Mouse (Mus musculus) spleen, postnatal 4 days (tissue): ENCODE data around the gene Gpbp1l1.

Experiments
- DNase-seq, 2 experiments: peaks; one replicate each; pipeline ENCODE4 v3.0.0; 2022; ENCODE audit warnings: low spot score in 2 of 2

The Gpbp1l1 gene

DNA sequence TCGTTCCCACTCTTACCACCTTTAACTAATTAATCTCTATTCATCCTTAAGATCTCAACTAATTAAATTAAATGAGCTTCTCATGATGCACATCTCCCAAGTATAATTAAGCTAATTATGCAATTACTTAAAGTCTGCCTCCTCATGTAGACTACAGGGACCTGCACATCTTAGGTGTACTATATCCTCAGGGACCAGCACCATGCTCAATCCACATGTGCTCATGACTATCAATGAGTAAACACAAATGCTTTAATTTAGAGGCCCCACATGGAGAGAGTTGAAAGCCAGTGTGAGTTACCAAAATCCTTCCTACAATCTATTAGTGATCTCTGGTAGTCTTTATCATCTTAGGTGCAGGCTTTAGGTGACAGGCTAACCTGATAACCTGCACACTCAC lies 77.7 kb downstream of the Gpbp1l1 start:
- DNase-seq: no peak

DNA sequence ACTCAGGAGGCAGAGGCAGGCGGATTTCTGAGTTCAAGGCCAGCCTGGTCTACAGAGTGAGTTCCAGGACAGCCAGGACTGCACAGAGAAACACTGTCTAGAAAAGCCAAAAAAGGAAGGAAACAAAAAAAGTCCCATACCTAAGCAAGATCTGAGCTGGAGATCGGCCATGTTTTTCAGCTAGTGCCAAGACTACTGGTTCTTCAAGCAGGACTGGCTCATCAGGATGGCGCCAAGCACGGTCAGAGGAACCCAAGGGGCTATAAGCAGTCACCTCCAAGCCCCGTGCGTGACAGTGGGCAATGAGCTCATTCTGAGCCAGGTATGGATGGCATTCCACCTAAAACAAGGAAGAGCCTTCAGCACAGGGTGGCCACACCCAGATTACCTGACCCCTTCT lies 81.4 kb downstream of the Gpbp1l1 start:
- DNase-seq: no peak

DNA sequence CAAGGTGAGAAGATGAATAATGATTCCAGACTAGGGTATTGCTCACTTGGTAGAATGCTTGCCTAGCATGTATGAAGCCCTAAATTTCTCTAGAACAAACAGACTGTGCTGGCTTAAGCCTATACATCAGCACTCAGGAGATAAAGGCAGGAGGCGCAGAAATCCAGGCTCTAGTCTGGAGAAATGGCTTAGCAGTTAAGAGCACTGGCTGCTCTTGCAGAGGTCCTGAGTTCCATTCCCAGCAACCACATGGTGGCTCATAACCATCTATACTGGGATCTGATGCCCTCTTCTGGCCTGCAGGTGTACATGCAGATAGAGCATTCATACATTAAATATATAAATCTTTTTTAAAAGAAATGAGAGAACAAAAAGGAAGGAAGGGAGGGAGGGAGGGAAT lies 84.6 kb downstream of the Gpbp1l1 start:
- no peak for DNase-seq
